Mouse (Mus musculus) kidney, embryonic 14.5 days (tissue): ENCODE measurements around the gene Zcchc17. TPM values are rescaled to one million over a fixed set of nuclear protein-coding genes. Genes with fewer than 3 reads are reported as not detected.

Experiments
- ATAC-seq: fragments of 200-750 bp; cut with Nextera tagmentation; 2 replicates; pipeline ENCODE4 v1.8.0; 2017; ENCODE audit warnings: moderate number of reproducible peaks, mild to moderate bottlenecking, moderate TSS enrichment, moderate library complexity; ENCODE audit not compliant: low FRiP score, low TSS enrichment
- H3K27ac ChIP-seq: fragments of 300-500 bp; sonication (generic); 2 replicates; pipeline ENCODE4 v1.5.1; 2014; ENCODE audit warnings: low read depth, mild to moderate bottlenecking, low read length, moderate library complexity, mixed read lengths
- H3K27me3 ChIP-seq: fragments of 300-500 bp; sonication (generic); 2 replicates; pipeline ENCODE4 v1.6.1; 2014; ENCODE audit warnings: mild to moderate bottlenecking, low read length; ENCODE audit not compliant: control insufficient read depth, insufficient read depth
- H3K36me3 ChIP-seq: fragments of 300-500 bp; sonication (generic); 2 replicates; pipeline ENCODE4 v1.6.1; 2014; ENCODE audit warnings: low read length, mixed read lengths; ENCODE audit not compliant: control insufficient read depth, insufficient read depth
- H3K4me1 ChIP-seq: fragments of 300-500 bp; sonication (generic); 2 replicates; pipeline ENCODE4 v1.6.1; 2014; ENCODE audit warnings: low read length, mixed read lengths; ENCODE audit not compliant: control insufficient read depth, insufficient read depth
- H3K4me2 ChIP-seq: fragments of 300-500 bp; sonication (generic); replicated peaks from 2 replicates; pipeline ENCODE4 v1.6.1; 2014; ENCODE audit warnings: low read depth, mild to moderate bottlenecking, low read length
- H3K4me3 ChIP-seq: fragments of 300-500 bp; sonication (generic); 2 replicates; pipeline ENCODE4 v1.5.1; 2014; ENCODE audit warnings: mild to moderate bottlenecking, low read length
- H3K9ac ChIP-seq: fragments of 300-500 bp; sonication (generic); 2 replicates; pipeline ENCODE4 v1.6.1; 2014; ENCODE audit warnings: low read depth, mild to moderate bottlenecking, low read length, moderate library complexity
- H3K9me3 ChIP-seq: fragments of 300-500 bp; sonication (generic); 2 replicates; pipeline ENCODE4 v1.6.1; 2016; ENCODE audit warnings: low read length; ENCODE audit not compliant: control insufficient read depth
- WGBS: fragments of 180-500 bp; shearing (Covaris S2); extraction: QIAGEN DNeasy Blood & Tissue Kit; methylation state at CpG from one replicate; pipeline ENCODE4 v1.1.7; 2014; 5-methylcytosine and 5-hydroxymethylcytosine counted together
- polyA plus RNA-seq: library from polyadenylated mRNA; unstranded; fragments of >200 nt; fragmentation: Nextera tagmentation; extraction: Ambion mirVana; gene quantifications from 2 replicates; pipeline ENCODE4 v1.2.1, GENCODE M21; 2014

Zcchc17 gene
- polyA plus RNA-seq, 1 experiment from 2014 or later: 74.2 TPM

GRCm38 (mm10) chr4:130323607-130324006, 36.1 kb downstream of the Zcchc17 start:
- WGBS: 79% methylated on average over 5 of the region's 5 CpGs

DNA sequence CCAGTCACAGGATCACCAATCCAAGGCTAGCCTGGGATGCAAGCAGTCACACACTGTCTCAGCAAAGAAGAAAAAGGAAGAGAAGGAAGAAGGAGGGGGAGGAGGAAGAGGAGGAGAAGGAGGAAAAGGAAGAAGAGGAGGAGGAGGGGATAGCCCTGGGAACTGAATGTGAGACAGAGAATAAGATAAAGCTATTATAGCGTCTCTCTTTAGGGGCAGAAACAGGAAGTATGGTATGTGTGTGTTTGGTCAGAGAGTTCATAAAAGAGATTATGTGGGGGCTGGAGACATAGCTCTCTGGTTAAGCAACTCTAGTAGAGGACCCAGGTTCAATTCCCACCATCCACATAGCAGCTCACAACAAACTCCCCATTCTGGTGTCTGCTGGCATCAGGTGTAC, 36.6 kb downstream of the Zcchc17 start:
- no peaks in the 10 kb centered on the region for H3K4me1 ChIP-seq
- 74% methylated on average over 1 of the region's 1 CpGs for WGBS
- H3K36me3 ChIP-seq: peaks cover 42% of the 10 kb centered on the region
- no peaks in the 10 kb centered on the region for H3K27me3 ChIP-seq
- no peak overlapping the region for H3K9ac ChIP-seq
- H3K4me2 ChIP-seq: no peak overlapping the region
- H3K9me3 ChIP-seq: no peaks in the 10 kb centered on the region
- H3K4me3 ChIP-seq: no peak overlapping the region
- no peak for ATAC-seq
- H3K27ac ChIP-seq: no peak overlapping the region

More at GRCm38 (mm10) chr4:130323607-130324006, 36.1 kb downstream of the Zcchc17 start:
- peaks cover 41% of the 10 kb centered on the region for H3K36me3 ChIP-seq
- no peaks in the 10 kb centered on the region for H3K9me3 ChIP-seq
- no peak overlapping the region for H3K9ac ChIP-seq
- no peaks in the 10 kb centered on the region for H3K4me1 ChIP-seq
- no peaks in the 10 kb centered on the region for H3K27me3 ChIP-seq
- no peak for ATAC-seq
- no peak overlapping the region for H3K4me3 ChIP-seq
- no peak overlapping the region for H3K27ac ChIP-seq
- no peak overlapping the region for H3K4me2 ChIP-seq

DNA sequence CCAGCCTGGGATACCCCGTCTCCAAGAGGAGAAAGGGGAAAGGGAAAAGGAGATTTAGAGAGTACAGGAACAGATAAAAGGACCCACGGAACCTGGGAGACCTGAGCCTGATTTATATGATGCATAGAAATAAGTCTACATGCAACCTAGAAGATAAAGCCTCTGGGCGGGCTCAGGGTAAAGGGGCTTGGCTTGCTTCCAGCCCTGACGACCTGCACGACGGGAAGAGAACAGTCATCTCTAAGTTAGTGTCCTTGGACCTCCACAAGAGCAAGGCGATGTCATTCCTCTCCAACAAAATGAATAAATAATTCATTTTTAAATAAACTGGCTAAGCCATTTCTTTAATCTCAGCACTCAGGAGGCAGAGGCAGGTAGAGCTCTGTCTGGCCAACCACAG, 37.2 kb downstream of the Zcchc17 start:
- no peaks in the 10 kb centered on the region for H3K27me3 ChIP-seq
- WGBS: 83% methylated on average over 7 of the region's 7 CpGs
- H3K36me3 ChIP-seq: peaks cover 45% of the 10 kb centered on the region
- H3K4me1 ChIP-seq: no peaks in the 10 kb centered on the region
- no peak overlapping the region for H3K4me3 ChIP-seq
- ATAC-seq: no peak
- H3K4me2 ChIP-seq: no peak overlapping the region
- no peaks in the 10 kb centered on the region for H3K9me3 ChIP-seq
- no peak overlapping the region for H3K9ac ChIP-seq
- no peak overlapping the region for H3K27ac ChIP-seq

GRCm38 (mm10) chr4:130321640-130322039, 38.1 kb downstream of the Zcchc17 start:
- ATAC-seq: no peak
- 89% methylated on average over 7 of the region's 7 CpGs for WGBS
- no peak overlapping the region for H3K4me2 ChIP-seq

GRCm38 (mm10) chr4:130319564-130319963, 40.2 kb downstream of the Zcchc17 start:
- 89% methylated on average over 7 of the region's 7 CpGs for WGBS
- ATAC-seq: no peak
- Histone ChIP-seq H3K27ac (no peak overlapping the region), H3K4me2 (no peak overlapping the region), H3K36me3 (peaks cover 35% of the 10 kb centered on the region), H3K9me3 (no peaks in the 10 kb centered on the region), H3K4me3 (no peak overlapping the region), H3K4me1 (no peaks in the 10 kb centered on the region), H3K9ac (no peak overlapping the region), H3K27me3 (no peaks in the 10 kb centered on the region)

More at GRCm38 (mm10) chr4:130321640-130322039, 38.1 kb downstream of the Zcchc17 start:
- Histone ChIP-seq H3K9ac (no peak overlapping the region), H3K27ac (no peak overlapping the region), H3K36me3 (peaks cover 41% of the 10 kb centered on the region), H3K27me3 (no peaks in the 10 kb centered on the region), H3K4me3 (no peak overlapping the region), H3K4me1 (no peaks in the 10 kb centered on the region), H3K9me3 (no peaks in the 10 kb centered on the region)

- peaks cover 31% of the 10 kb centered on the region for H3K36me3 ChIP-seq
- H3K9ac ChIP-seq: no peak overlapping the region
- no peaks in the 10 kb centered on the region for H3K27me3 ChIP-seq
- H3K4me2 ChIP-seq: no peak overlapping the region
- H3K4me3 ChIP-seq: no peak overlapping the region
- H3K27ac ChIP-seq: no peak overlapping the region
- 75% methylated on average over 3 of the region's 3 CpGs for WGBS
- ATAC-seq: no peak
- H3K9me3 ChIP-seq: no peaks in the 10 kb centered on the region
- no peaks in the 10 kb centered on the region for H3K4me1 ChIP-seq
Measured at GRCm38 (mm10) chr4:130318122-130318521, 41.6 kb downstream of the Zcchc17 start.

GRCm38 (mm10) chr4:130316691-130317090, 43.1 kb downstream of the Zcchc17 start:
- no peaks in the 10 kb centered on the region for H3K27me3 ChIP-seq
- no peak overlapping the region for H3K4me2 ChIP-seq
- 0 out of 2 replicates have a peak overlapping the region, but pooled peaks have one; percentile 38 for H3K27ac ChIP-seq
- no peaks in the 10 kb centered on the region for H3K9me3 ChIP-seq
- ATAC-seq: no peak
- H3K36me3 ChIP-seq: peaks cover 21% of the 10 kb centered on the region; the same call in 1 of the 2 replicates
- H3K4me1 ChIP-seq: no peaks in the 10 kb centered on the region
- 85% methylated on average over 10 of the region's 10 CpGs for WGBS
- H3K4me3 ChIP-seq: no peak overlapping the region
- no peak overlapping the region for H3K9ac ChIP-seq

DNA sequence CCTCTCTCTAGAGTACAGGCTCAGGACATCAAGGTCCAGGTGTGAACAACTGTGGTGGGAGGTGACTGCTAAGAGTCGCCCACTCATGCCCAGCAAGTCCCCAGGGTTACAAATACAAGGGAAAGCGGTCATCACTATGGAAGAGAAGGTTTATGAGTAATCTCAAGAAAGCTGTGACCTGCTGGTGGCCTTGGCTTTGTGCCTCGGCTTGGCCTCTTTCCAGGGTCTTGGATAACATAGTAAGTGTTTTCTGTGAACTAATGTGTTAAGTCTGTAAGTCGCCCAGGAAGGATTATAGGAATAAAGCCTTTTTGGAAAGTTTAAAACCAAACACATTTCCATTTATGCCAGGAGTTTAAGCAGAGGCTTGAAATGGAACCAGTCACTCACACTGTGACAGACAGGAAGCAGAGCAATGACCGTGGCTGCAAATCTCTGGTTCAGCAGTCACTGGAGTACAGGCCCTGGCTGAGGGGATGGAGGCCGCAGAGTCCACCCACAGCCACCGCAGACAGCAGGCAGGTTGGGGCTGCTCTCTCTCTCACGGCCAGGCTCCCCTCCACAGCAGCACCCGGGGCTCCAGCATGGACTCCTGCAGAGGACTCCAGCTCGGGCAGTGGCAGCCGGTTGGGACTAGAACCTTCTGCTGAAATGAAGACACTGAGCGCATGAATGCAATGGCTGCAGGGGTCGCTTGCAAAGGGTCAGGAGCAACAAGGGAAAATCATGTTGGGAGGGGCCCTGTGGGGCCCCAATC, 43.8 kb downstream of the Zcchc17 start:
- Histone ChIP-seq H3K4me3 (no peak overlapping the region), H3K36me3 (peaks cover 21% of the 10 kb centered on the region; the same call in 1 of the 2 replicates), H3K4me1 (no peaks in the 10 kb centered on the region), H3K27ac (peak overlapping the region; percentile 38; the same call in 1 of the 2 replicates), H3K27me3 (no peaks in the 10 kb centered on the region), H3K9ac (no peak overlapping the region), H3K9me3 (no peaks in the 10 kb centered on the region), H3K4me2 (no peak overlapping the region)
- WGBS: 58% methylated on average over 13 of the region's 13 CpGs
- no peak for ATAC-seq

GRCm38 (mm10) chr4:130313552-130313951, 46.2 kb downstream of the Zcchc17 start:
- H3K4me1 ChIP-seq: peaks cover 6% of the 10 kb centered on the region
- H3K9me3 ChIP-seq: no peaks in the 10 kb centered on the region
- H3K4me3 ChIP-seq: no peak overlapping the region
- peaks cover 17% of the 10 kb centered on the region for H3K27me3 ChIP-seq
- H3K9ac ChIP-seq: no peak overlapping the region
- no peak overlapping the region for H3K27ac ChIP-seq
- ATAC-seq: no peak
- 88% methylated on average over 4 of the region's 4 CpGs for WGBS
- H3K4me2 ChIP-seq: no peak overlapping the region
- H3K36me3 ChIP-seq: peaks cover 18% of the 10 kb centered on the region; the same call in 1 of the 2 replicates
